Mouse (Mus musculus) heart, adult 2 months (tissue): Measurements from ENCODE around the gene Ank3.

Experiments
- CTCF ChIP-seq: fragments of 200-600 bp; IDR thresholded peaks from 2 replicates; pipeline ENCODE4 v1.8.1; 2022; ENCODE audit warnings: antibody characterized with exemption, mild to moderate bottlenecking, moderate library complexity
- POLR2A ChIP-seq: fragments of 200-500 bp; IDR thresholded peaks from 2 replicates; pipeline ENCODE4 v1.6.1; 2011; ENCODE audit warnings: mild to moderate bottlenecking, low read depth, low read length, control low read depth; ENCODE audit not compliant: insufficient read depth

GRCm38 (mm10) chr10:69645311-69645802, 246.8 kb downstream of the Ank3 start:
- no peak for TF ChIP-seq CTCF
- TF ChIP-seq POLR2A = no peak
